8 mouse cellular contexts compared by ENCODE assay signal in genomic region chr2:72996808-72997378, GRCm38 (mm10). TPM values are rescaled to one million over a fixed set of nuclear protein-coding genes. Genes with fewer than 3 reads are reported as not detected.
DNase-seq lines count a peak whose midpoint lies in the region; ATAC-seq and TF ChIP-seq lines count a peak whose summit lies in the region.

No protein-coding gene starts in this region.

- peak; percentile 59 for DNase-seq in ovary, postnatal 14 days (ENCODE audit: low spot score)
- no peak for DNase-seq in ovary, postnatal 10 days (ENCODE audit: low spot score)
- peak; percentile 55 to 83 for DNase-seq in spleen, postnatal 10 days (ENCODE audit: low spot score in 2 of 2)
- DNase-seq in yolk sac, embryonic 10.5 days (ENCODE audit: low spot score) = no peak
- no peak for DNase-seq in frontal cortex, postnatal 14 days (ENCODE audit: low spot score in 2 of 2)

- no peak for ATAC-seq in heart, embryonic 13.5 days (ENCODE audit: extremely low read depth, insufficient number of reproducible peaks, low FRiP score, low TSS enrichment)
- no peak for ATAC-seq in liver, embryonic 12.5 days

- H3K9ac ChIP-seq in heart, embryonic 13.5 days = peak overlapping the region; percentile 11; the same call in 1 of the 2 replicates
- no peak overlapping the region for H3K9ac ChIP-seq in liver, embryonic 12.5 days

- no peaks in the 10 kb centered on the region for H3K9me3 ChIP-seq in heart, embryonic 13.5 days
- no peaks in the 10 kb centered on the region for H3K9me3 ChIP-seq in liver, embryonic 12.5 days (replicated peaks)

- H3K4me1 ChIP-seq in bone marrow macrophage, adult 2 months (ENCODE audit: control insufficient read depth, insufficient read depth, low read length) = peaks cover 34% of the 10 kb centered on the region
- peaks cover 27% of the 10 kb centered on the region for H3K4me1 ChIP-seq in heart, embryonic 13.5 days
- H3K4me1 ChIP-seq in liver, embryonic 12.5 days = peaks cover 42% of the 10 kb centered on the region

- H3K4me2 ChIP-seq in heart, embryonic 13.5 days = 0 out of 2 replicates have a peak overlapping the region, but pooled peaks have one; percentile 7
- peak overlapping the region; percentile 21; the same call in 1 of the 2 replicates for H3K4me2 ChIP-seq in liver, embryonic 12.5 days

- no peak overlapping the region for H3K4me3 ChIP-seq in bone marrow macrophage, adult 2 months (ENCODE audit: insufficient read depth, low read length)
- H3K4me3 ChIP-seq in heart, embryonic 13.5 days = no peak overlapping the region
- H3K4me3 ChIP-seq in liver, embryonic 12.5 days = no peak overlapping the region

- no peaks in the 10 kb centered on the region for H3K27me3 ChIP-seq in heart, embryonic 13.5 days (replicated peaks)
- no peaks in the 10 kb centered on the region for H3K27me3 ChIP-seq in liver, embryonic 12.5 days (replicated peaks)

- no peak for TF ChIP-seq CTCF in bone marrow macrophage, adult 2 months (IDR thresholded peaks at IDR 0.05; ENCODE audit: low read depth, low read length)

- 52% methylated on average over 9 of the region's 9 CpGs for WGBS in heart, embryonic 13.5 days
- WGBS in liver, embryonic 12.5 days (ENCODE audit: insufficient replicate concordance) = 49% methylated on average over 9 of the region's 9 CpGs

- no peaks in the 10 kb centered on the region for H3K36me3 ChIP-seq in heart, embryonic 13.5 days
- no peaks in the 10 kb centered on the region for H3K36me3 ChIP-seq in liver, embryonic 12.5 days

- peak overlapping the region; percentile 91 for H3K27ac ChIP-seq in bone marrow macrophage, adult 2 months (ENCODE audit: insufficient read depth, low read depth, low read length)
- peak overlapping the region; percentile 90 for H3K27ac ChIP-seq in heart, embryonic 13.5 days (replicated peaks)
- H3K27ac ChIP-seq in liver, embryonic 12.5 days = no peak overlapping the region; the same call in 1 of the 2 replicates

- TF ChIP-seq POLR2A in bone marrow macrophage, adult 2 months (IDR thresholded peaks at IDR 0.05; ENCODE audit: borderline replicate concordance, low read depth, low read length) = no peak

RNA-seq across cellular contexts. Expression of gene Gm11084, which starts 10.4 kb away (rescaled TPM):
- not detected in 2 replicates for polyA plus RNA-seq in bone marrow macrophage, adult 2 months (2012; ENCODE audit: insufficient read depth, insufficient read length, missing spikeins)
- polyA plus RNA-seq in heart, embryonic 13.5 days (2015; fragmentation: Nextera tagmentation; extraction: Ambion mirVana) = not detected in 2 replicates
- not detected in 2 replicates for polyA plus RNA-seq in liver, embryonic 12.5 days (2016; fragmentation: Nextera tagmentation; extraction: Ambion mirVana)

RNA-seq across cellular contexts. Expression of gene Sp3, which starts 16.6 kb away (rescaled TPM):
- polyA plus RNA-seq in bone marrow macrophage, adult 2 months (2012; ENCODE audit: insufficient read depth, insufficient read length, missing spikeins) = 65.5 and 72.8 TPM in 2 replicates
- polyA plus RNA-seq in heart, embryonic 13.5 days (2015; fragmentation: Nextera tagmentation; extraction: Ambion mirVana) = 30.5 and 31.0 TPM in 2 replicates
- 45.2 and 47.6 TPM in 2 replicates for polyA plus RNA-seq in liver, embryonic 12.5 days (2016; fragmentation: Nextera tagmentation; extraction: Ambion mirVana)

Comparison
In these comparisons a context has a peak if more than half of its experiments do, and no peak if none do; other contexts are left out.
1. DNase-seq: peak in ovary, postnatal 14 days (single experiment) and spleen, postnatal 10 days (2 of 2); none in ovary, postnatal 10 days (single experiment), yolk sac, embryonic 10.5 days (single experiment) and frontal cortex, postnatal 14 days (0 of 2).